Mouse (Mus musculus): ENCODE measurements around the gene Ticam1.

- TF ChIP-seq MAFK (IDR thresholded peaks at IDR 0.05; ENCODE audit: insufficient read depth, low read depth, low read length) (peak; percentile 30; the same call in 1 of the 2 replicates), ZNF384 (IDR thresholded peaks at IDR 0.05; ENCODE audit: low read depth, low read length) (no peak)
These were observed 26.7 kb upstream of the Ticam1 start, which contains the start of gene Uhrf1 for GRCm38 (mm10) chr17:56303160-56303846.

Data from ES-E14 (cell line).